Mouse (Mus musculus): ENCODE measurements around the gene Pard3b. TPM values are rescaled to one million over a fixed set of nuclear protein-coding genes. Genes with fewer than 3 reads are reported as not detected.

Pard3b gene
- polyA plus RNA-seq, 2 experiments: 0.44 to 1.4 TPM

- H3K36me3 ChIP-seq (replicated peaks; ENCODE audit: control insufficient read depth, insufficient read depth, low read depth): no peaks in the 10 kb centered on the region
- H3K4me3 ChIP-seq (ENCODE audit: insufficient read depth in 1 of 2, low read depth in 2 of 2, low read length in 2 of 2): no peak overlapping the region
- WGBS (ENCODE audit: insufficient replicate concordance): 54% methylated on average over 1 of the region's 1 CpGs
- no peaks in the 10 kb centered on the region for H3K9me3 ChIP-seq (ENCODE audit: control insufficient read depth, low read length)
- no peak overlapping the region for H3K4me2 ChIP-seq (ENCODE audit: low read depth)
- no peak for TF ChIP-seq CTCF (IDR thresholded peaks at IDR 0.05; ENCODE audit: low read depth)
- no peak for TF ChIP-seq EP300 (IDR thresholded peaks at IDR 0.05; ENCODE audit: low read depth)
- no peak overlapping the region for H3K27ac ChIP-seq
- DNase-seq (ENCODE audit: low read depth in 3 of 3, low spot score in 3 of 3) (no peak), ATAC-seq (ENCODE audit: insufficient read depth) (no peak)
- H3K9ac ChIP-seq (replicated peaks): no peak overlapping the region
- peaks cover 0 to 2% of the 10 kb centered on the region in 2 experiments; a peak in 1 of 4 replicates for H3K4me1 ChIP-seq (replicated peaks; ENCODE audit: control insufficient read depth in 2 of 2, insufficient read depth in 2 of 2, low read length in 1 of 2)
- H3K27me3 ChIP-seq (ENCODE audit: control insufficient read depth, insufficient read depth, low read length): no peaks in the 10 kb centered on the region
Observed at GRCm38 (mm10) chr1:62466544-62466943, 827.9 kb downstream of the Pard3b start.

DNA sequence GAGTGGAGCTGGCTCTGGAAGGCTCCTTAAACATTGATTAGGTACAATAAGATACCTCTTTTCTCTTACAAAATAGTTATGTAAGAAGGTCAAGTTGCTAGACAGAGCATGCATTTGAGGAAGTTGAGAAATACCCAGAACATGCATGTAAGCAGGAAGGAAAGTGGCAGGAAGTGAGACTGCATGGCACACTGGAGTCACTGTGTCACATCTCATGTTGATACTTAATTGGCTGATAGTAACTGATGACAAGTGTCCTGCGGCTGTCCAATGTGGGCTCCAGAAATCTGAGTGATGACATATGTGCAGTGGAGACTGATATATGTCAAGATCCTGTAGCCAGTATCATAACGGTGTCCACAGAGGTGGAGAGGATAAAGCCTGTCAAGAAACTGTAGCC, 844.4 kb downstream of the Pard3b start:
- TF ChIP-seq CTCF (IDR thresholded peaks at IDR 0.05; ENCODE audit: low read depth) (no peak), EP300 (IDR thresholded peaks at IDR 0.05; ENCODE audit: low read depth) (no peak)
- no peaks in the 10 kb centered on the region for H3K4me1 ChIP-seq (replicated peaks; ENCODE audit: control insufficient read depth in 2 of 2, insufficient read depth in 2 of 2, low read length in 1 of 2)
- no peaks in the 10 kb centered on the region for H3K9me3 ChIP-seq (ENCODE audit: control insufficient read depth, low read length)
- H3K36me3 ChIP-seq (replicated peaks; ENCODE audit: control insufficient read depth, insufficient read depth, low read depth): no peaks in the 10 kb centered on the region
- 32% methylated on average over 2 of the region's 2 CpGs for WGBS (ENCODE audit: insufficient replicate concordance)
- H3K27ac ChIP-seq: no peak overlapping the region
- H3K4me3 ChIP-seq (ENCODE audit: insufficient read depth in 1 of 2, low read depth in 2 of 2, low read length in 2 of 2): no peak overlapping the region
- H3K4me2 ChIP-seq (ENCODE audit: low read depth): no peak overlapping the region
- DNase-seq (ENCODE audit: low read depth in 3 of 3, low spot score in 3 of 3): no peak
- no peaks in the 10 kb centered on the region for H3K27me3 ChIP-seq (ENCODE audit: control insufficient read depth, insufficient read depth, low read length)
- H3K9ac ChIP-seq (replicated peaks): no peak overlapping the region
- no peak for ATAC-seq (ENCODE audit: insufficient read depth)

DNA sequence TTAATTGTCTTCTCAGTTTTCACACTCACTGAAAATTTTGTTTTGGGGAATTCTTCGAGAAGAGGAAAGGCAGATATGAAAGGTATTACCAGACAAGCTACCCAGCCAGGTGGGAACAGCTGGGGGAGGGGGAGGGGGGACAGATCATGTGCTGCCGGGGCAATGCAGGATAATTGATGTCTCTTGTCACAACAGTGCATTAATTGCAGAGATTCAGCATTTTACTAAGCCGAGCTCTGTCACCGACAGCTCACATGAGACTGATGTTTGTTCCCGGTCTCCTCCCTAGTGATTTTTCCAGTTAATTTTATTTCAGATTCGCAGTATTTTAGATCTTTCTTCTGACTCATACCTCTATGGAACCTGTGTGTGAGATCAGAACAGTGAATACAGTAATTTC, 850.2 kb downstream of the Pard3b start:
- no peaks in the 10 kb centered on the region for H3K36me3 ChIP-seq (replicated peaks; ENCODE audit: control insufficient read depth, insufficient read depth, low read depth)
- WGBS (ENCODE audit: insufficient replicate concordance): 63% methylated on average over 6 of the region's 6 CpGs
- no peak for ATAC-seq (ENCODE audit: insufficient read depth)
- H3K27ac ChIP-seq: no peak overlapping the region
- no peaks in the 10 kb centered on the region for H3K9me3 ChIP-seq (ENCODE audit: control insufficient read depth, low read length)
- H3K4me2 ChIP-seq (ENCODE audit: low read depth): no peak overlapping the region
- no peak overlapping the region for H3K4me3 ChIP-seq (ENCODE audit: insufficient read depth in 1 of 2, low read depth in 2 of 2, low read length in 2 of 2)
- no peaks in the 10 kb centered on the region for H3K4me1 ChIP-seq (replicated peaks; ENCODE audit: control insufficient read depth in 2 of 2, insufficient read depth in 2 of 2, low read length in 1 of 2)
- no peaks in the 10 kb centered on the region for H3K27me3 ChIP-seq (ENCODE audit: control insufficient read depth, insufficient read depth, low read length)
- DNase-seq (ENCODE audit: low read depth in 3 of 3, low spot score in 3 of 3): no peak
- TF ChIP-seq EP300 (IDR thresholded peaks at IDR 0.05; ENCODE audit: low read depth) (no peak), CTCF (IDR thresholded peaks at IDR 0.05; ENCODE audit: low read depth) (no peak)
- H3K9ac ChIP-seq (replicated peaks): no peak overlapping the region

GRCm38 (mm10) chr1:62499146-62499545, 860.5 kb downstream of the Pard3b start:
- H3K4me1 ChIP-seq (replicated peaks; ENCODE audit: control insufficient read depth in 2 of 2, insufficient read depth in 2 of 2, low read length in 1 of 2): no peaks in the 10 kb centered on the region
- ATAC-seq (ENCODE audit: insufficient read depth): no peak
- H3K27ac ChIP-seq: no peak overlapping the region
- no peak for DNase-seq (ENCODE audit: low read depth in 3 of 3, low spot score in 3 of 3)
- WGBS (ENCODE audit: insufficient replicate concordance): 57% methylated on average over 5 of the region's 5 CpGs
- H3K9ac ChIP-seq (replicated peaks): no peak overlapping the region
- no peak overlapping the region for H3K4me2 ChIP-seq (ENCODE audit: low read depth)
- TF ChIP-seq EP300 (IDR thresholded peaks at IDR 0.05; ENCODE audit: low read depth): no peak
- TF ChIP-seq CTCF (IDR thresholded peaks at IDR 0.05; ENCODE audit: low read depth): no peak
- H3K36me3 ChIP-seq (replicated peaks; ENCODE audit: control insufficient read depth, insufficient read depth, low read depth): no peaks in the 10 kb centered on the region
- no peaks in the 10 kb centered on the region for H3K27me3 ChIP-seq (ENCODE audit: control insufficient read depth, insufficient read depth, low read length)
- H3K4me3 ChIP-seq (ENCODE audit: insufficient read depth in 1 of 2, low read depth in 2 of 2, low read length in 2 of 2): no peak overlapping the region
- H3K9me3 ChIP-seq (ENCODE audit: control insufficient read depth, low read length): no peaks in the 10 kb centered on the region

DNA sequence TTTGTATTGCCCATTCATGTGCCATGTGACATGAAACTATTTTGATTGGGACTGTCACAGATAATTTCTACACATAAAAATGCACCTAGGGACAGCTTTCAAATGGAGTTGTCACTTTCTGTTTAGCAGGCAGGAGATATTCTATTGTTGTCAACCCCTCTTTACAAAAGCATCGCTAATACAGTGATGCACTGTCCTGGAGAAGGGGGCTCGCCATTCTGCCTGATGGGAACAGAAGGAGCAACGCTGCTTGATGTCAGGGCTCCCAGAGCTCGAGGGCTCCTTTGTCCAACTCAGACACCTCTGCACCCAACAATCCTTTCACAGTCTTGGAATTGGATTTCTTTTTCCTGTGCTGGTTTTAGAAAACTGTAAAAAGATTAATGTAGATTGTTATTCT, 871.9 kb downstream of the Pard3b start:
- 54% methylated on average over 4 of the region's 4 CpGs for WGBS (ENCODE audit: insufficient replicate concordance)
- no peak for ATAC-seq (ENCODE audit: insufficient read depth)

More for the DNA sequence above, 871.9 kb downstream of the Pard3b start:
- no peak for TF ChIP-seq CTCF (IDR thresholded peaks at IDR 0.05; ENCODE audit: low read depth)
- no peak for TF ChIP-seq EP300 (IDR thresholded peaks at IDR 0.05; ENCODE audit: low read depth)
- Histone ChIP-seq H3K4me1 (replicated peaks; ENCODE audit: control insufficient read depth in 2 of 2, insufficient read depth in 2 of 2, low read length in 1 of 2) (no peaks in the 10 kb centered on the region), H3K9ac (replicated peaks) (no peak overlapping the region), H3K4me3 (ENCODE audit: insufficient read depth in 1 of 2, low read depth in 2 of 2, low read length in 2 of 2) (no peak overlapping the region), H3K27ac (no peak overlapping the region), H3K9me3 (ENCODE audit: control insufficient read depth, low read length) (no peaks in the 10 kb centered on the region), H3K36me3 (replicated peaks; ENCODE audit: control insufficient read depth, insufficient read depth, low read depth) (no peaks in the 10 kb centered on the region), H3K4me2 (ENCODE audit: low read depth) (no peak overlapping the region), H3K27me3 (ENCODE audit: control insufficient read depth, insufficient read depth, low read length) (no peaks in the 10 kb centered on the region)
- DNase-seq (ENCODE audit: low read depth in 3 of 3, low spot score in 3 of 3): no peak
